Mouse (Mus musculus) forebrain, postnatal 0 days (tissue): ENCODE measurements around the gene Cnnm4. TPM values are rescaled to one million over a fixed set of nuclear protein-coding genes. Genes with fewer than 3 reads are reported as not detected.

Experiments used
- ATAC-seq: fragments of 200-750 bp; cut with Nextera tagmentation; 2 replicates; pipeline ENCODE4 v1.8.0; 2017; ENCODE audit warnings: mild to moderate bottlenecking, moderate library complexity
- DNase-seq: peaks from one replicate; pipeline ENCODE4 v3.0.0-alpha.2; 2015
- H3K27ac ChIP-seq: fragments of 300-500 bp; sonication (generic); 2 replicates; pipeline ENCODE4 v1.5.1; 2014; ENCODE audit warnings: low read depth, mild to moderate bottlenecking, antibody characterized with exemption, low read length, moderate library complexity, mixed read lengths
- H3K27me3 ChIP-seq: fragments of 300-500 bp; sonication (generic); 2 replicates; pipeline ENCODE4 v1.6.1; 2014; ENCODE audit warnings: mild to moderate bottlenecking, low read length, mixed read lengths; ENCODE audit not compliant: insufficient read depth
- H3K36me3 ChIP-seq: fragments of 300-500 bp; sonication (generic); 2 replicates; pipeline ENCODE4 v1.6.1; 2014; ENCODE audit warnings: mild to moderate bottlenecking, moderate library complexity; ENCODE audit not compliant: insufficient read depth
- H3K4me1 ChIP-seq: fragments of 300-500 bp; sonication (generic); 2 replicates; pipeline ENCODE4 v1.6.1; 2014; ENCODE audit warnings: antibody characterized with exemption; ENCODE audit not compliant: insufficient read depth
- H3K4me2 ChIP-seq: fragments of 300-500 bp; sonication (generic); 2 replicates; pipeline ENCODE4 v1.6.1; 2014; ENCODE audit warnings: low read depth, mild to moderate bottlenecking, moderate library complexity
- H3K4me3 ChIP-seq: fragments of 300-500 bp; sonication (generic); 2 replicates; pipeline ENCODE4 v1.5.1; 2014; ENCODE audit warnings: low read depth, low read length, mixed read lengths
- H3K9ac ChIP-seq: fragments of 300-500 bp; sonication (generic); 2 replicates; pipeline ENCODE4 v1.6.1; 2014; ENCODE audit warnings: mild to moderate bottlenecking
- H3K9me3 ChIP-seq: fragments of 300-500 bp; sonication (generic); 2 replicates; pipeline ENCODE4 v1.6.1; 2016; ENCODE audit warnings: low read length
- CTCF ChIP-seq: sonication (generic); IDR thresholded peaks from 2 replicates; pipeline ENCODE4 v1.5.1; 2016; ENCODE audit warnings: antibody characterized with exemption, control low read depth, low read depth
- WGBS: fragments of 180-500 bp; shearing (Covaris S2); extraction: QIAGEN DNeasy Blood & Tissue Kit; methylation state at CpG from one replicate; pipeline ENCODE4 v1.1.7; 2014; 5-methylcytosine and 5-hydroxymethylcytosine counted together
- polyA plus RNA-seq: library from polyadenylated mRNA; unstranded; fragments of >200 nt; fragmentation: Nextera tagmentation; extraction: Ambion mirVana; gene quantifications from 2 replicates; pipeline ENCODE4 v1.2.1, GENCODE M21; 2015
- total RNA-seq: library from RNA; depleted of rRNA; stranded (reverse); fragments of >200 nt; gene quantifications from 2 replicates; pipeline ENCODE4 v1.2.3, GENCODE M21; 2014

Gene Cnnm4
- total and polyA plus RNA-seq, 2 experiments from 2014 or later, result 9.4 to 14.6 TPM

DNA sequence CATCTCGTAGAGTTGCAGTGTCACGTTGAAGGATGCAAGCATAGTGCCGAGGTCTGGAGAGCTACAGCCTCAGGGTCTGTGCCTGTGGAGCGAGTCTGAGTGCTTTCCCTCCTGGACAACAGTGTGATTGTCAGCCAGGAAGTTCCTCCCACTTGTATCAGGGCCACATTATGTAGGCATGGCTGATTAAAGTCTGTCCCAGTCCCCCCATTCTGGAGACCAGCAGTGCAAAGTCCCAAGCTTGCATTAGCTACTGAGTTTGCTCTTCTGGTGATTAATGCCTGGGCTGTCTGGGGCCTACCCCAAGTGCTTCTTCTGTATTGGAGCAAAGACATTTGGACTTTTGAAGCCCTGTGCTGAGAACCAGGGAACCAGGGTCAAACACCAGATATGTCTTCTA lies 12.4 kb downstream of the Cnnm4 start:
- Histone ChIP-seq H3K27ac (no peak overlapping the region), H3K4me2 (no peak overlapping the region), H3K36me3 (no peaks in the 10 kb centered on the region), H3K27me3 (no peaks in the 10 kb centered on the region), H3K4me3 (no peak overlapping the region), H3K9ac (no peak overlapping the region), H3K4me1 (no peaks in the 10 kb centered on the region), H3K9me3 (no peaks in the 10 kb centered on the region)
- WGBS, result 55% methylated on average over 4 of the region's 4 CpGs
- TF ChIP-seq CTCF, result no peak
- ATAC-seq (no peak), DNase-seq (no peak)

DNA sequence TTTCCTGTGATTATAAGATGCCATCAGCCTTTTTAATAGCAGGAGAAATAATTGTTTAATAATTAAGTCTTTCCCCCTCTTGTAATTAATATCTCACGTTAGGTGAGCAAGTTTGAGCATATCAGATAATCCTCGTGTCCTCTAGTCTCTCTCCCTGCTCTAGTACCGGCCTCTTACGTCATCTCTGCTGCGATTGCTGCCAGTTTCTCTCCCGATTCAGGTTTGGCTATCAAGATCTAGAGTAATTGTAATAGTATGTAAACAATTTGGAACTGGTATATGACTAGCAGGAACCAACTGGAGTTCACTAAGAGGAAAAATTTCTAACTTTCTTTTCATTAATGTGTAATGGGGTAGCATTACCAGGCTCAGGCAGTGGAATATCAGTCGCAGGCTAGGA lies 13.7 kb downstream of the Cnnm4 start:
- H3K36me3 ChIP-seq, result no peaks in the 10 kb centered on the region
- no peaks in the 10 kb centered on the region for H3K4me1 ChIP-seq
- no peaks in the 10 kb centered on the region for H3K9me3 ChIP-seq
- H3K4me2 ChIP-seq, result no peak overlapping the region
- H3K27me3 ChIP-seq, result no peaks in the 10 kb centered on the region
- TF ChIP-seq CTCF, result no peak
- ATAC-seq (no peak), DNase-seq (no peak)
- H3K9ac ChIP-seq, result no peak overlapping the region
- no peak overlapping the region for H3K4me3 ChIP-seq
- 81% methylated on average over 7 of the region's 7 CpGs for WGBS
- no peak overlapping the region for H3K27ac ChIP-seq

DNA sequence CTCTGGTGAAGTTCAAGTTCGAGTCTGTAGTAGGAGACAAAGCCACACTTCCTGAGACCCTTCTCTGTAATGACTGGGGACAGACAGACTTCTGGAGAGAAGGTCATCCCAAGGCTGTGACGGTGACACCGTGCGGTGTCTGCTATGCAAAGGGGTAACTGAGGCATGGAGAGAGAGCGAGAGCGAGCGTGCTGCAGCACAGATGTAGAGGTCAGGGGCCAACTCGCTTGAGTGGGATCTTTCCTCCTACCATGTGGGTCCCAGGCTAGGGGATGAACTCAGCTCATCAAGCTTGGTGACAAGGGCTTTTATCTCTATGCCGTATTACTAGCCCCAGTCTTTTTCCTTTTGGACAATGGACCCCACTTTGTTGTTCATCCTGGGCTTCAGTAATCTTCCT lies 15.7 kb downstream of the Cnnm4 start:
- Histone ChIP-seq H3K27me3 (no peaks in the 10 kb centered on the region), H3K9ac (no peak overlapping the region), H3K9me3 (no peaks in the 10 kb centered on the region), H3K36me3 (no peaks in the 10 kb centered on the region), H3K4me2 (no peak overlapping the region), H3K4me3 (no peak overlapping the region), H3K4me1 (no peaks in the 10 kb centered on the region), H3K27ac (no peak overlapping the region)
- DNase-seq, result no peak
- no peak for TF ChIP-seq CTCF
- WGBS, result 86% methylated on average over 9 of the region's 9 CpGs
- no peak for ATAC-seq

DNA sequence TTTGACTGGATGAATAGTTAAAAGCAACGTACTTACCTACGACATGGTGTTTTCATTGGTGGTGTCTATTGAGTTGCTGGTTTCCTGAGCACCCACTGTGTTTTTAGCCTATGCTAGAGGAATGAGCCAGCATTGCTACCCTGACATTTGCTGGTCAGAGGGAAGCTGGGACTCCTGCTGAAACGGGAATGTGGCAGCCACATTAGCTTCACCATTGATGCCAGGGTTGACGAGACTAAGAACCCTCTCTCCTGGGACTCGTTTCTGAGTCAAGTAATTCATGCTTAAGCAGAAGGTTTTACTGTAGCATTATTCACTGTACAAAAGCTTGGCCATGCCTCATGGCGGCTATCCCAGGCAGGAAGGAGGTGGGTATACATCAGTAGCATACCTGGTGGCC lies 18.2 kb downstream of the Cnnm4 start:
- Histone ChIP-seq H3K4me2 (no peak overlapping the region), H3K27me3 (no peaks in the 10 kb centered on the region), H3K4me1 (no peaks in the 10 kb centered on the region), H3K27ac (no peak overlapping the region), H3K36me3 (no peaks in the 10 kb centered on the region), H3K4me3 (no peak overlapping the region), H3K9ac (no peak overlapping the region), H3K9me3 (no peaks in the 10 kb centered on the region)
- no peak for TF ChIP-seq CTCF
- 57% methylated on average over 6 of the region's 6 CpGs for WGBS
- ATAC-seq (no peak), DNase-seq (no peak)

DNA sequence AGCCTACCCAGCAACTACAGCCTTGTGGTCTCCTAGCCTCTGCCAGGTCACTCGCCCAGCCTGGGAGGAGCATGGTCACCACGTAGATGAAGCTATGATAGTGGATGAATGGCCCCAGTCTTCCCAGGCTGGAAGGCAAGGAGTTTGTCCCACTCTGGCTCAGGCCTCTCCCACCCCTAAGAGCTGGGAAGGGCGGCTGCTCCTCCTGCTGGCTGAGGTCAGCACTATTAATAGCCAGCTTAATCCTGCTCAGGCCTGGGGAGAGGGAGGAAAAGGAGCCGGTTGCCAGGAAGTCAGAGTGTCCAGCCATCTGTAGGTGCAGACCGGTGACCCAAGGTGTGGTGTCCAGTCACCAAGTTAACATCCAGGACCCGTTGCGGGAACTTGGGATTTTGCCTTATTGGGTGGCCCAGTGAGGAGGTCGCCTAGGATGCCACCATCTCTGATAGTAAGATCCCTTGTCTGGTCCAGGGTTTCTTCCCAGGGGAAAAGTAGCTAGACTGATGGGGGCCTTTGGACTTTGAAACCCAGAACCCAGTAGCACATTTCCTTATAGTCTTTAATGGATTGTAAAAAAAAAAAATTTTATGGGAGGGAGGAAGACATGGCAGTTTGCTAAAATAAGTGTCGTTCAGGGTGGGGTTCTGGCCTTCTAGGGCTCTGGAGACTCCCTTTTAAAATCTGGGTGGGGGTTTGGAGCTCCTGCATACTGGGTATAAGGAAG lies 21.2 kb downstream of the Cnnm4 start:
- Histone ChIP-seq H3K36me3 (no peaks in the 10 kb centered on the region), H3K4me1 (no peaks in the 10 kb centered on the region), H3K9ac (no peak overlapping the region), H3K4me3 (no peak overlapping the region), H3K9me3 (no peaks in the 10 kb centered on the region), H3K27ac (no peak overlapping the region), H3K4me2 (no peak overlapping the region), H3K27me3 (no peaks in the 10 kb centered on the region)
- WGBS, result 48% methylated on average over 9 of the region's 9 CpGs
- ATAC-seq (peak; percentile 66), DNase-seq (no peak)
- peak; percentile 57 for TF ChIP-seq CTCF

DNA sequence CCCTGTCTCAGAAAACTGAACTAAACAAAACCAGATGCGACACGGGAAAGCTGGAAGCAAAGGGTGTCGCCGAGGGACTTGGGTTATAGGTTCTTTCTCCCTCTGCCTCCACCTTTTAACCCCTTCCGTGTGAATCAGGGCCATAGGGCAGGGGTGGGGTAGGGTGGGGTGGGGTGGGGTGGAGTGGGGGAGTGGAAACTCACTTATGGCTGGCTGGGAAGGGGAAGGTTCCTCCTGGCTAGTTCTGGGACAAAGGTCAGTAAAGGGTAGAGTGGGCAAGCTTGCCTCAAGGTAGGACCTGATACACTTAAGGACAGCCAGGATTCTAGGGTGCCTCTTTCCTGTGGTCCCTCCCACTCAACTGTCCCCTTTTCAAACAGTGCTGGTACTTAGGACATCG lies 21.9 kb downstream of the Cnnm4 start:
- H3K9ac ChIP-seq, result no peak overlapping the region
- no peaks in the 10 kb centered on the region for H3K27me3 ChIP-seq
- no peaks in the 10 kb centered on the region for H3K9me3 ChIP-seq
- no peak for TF ChIP-seq CTCF
- 88% methylated on average over 6 of the region's 6 CpGs for WGBS
- no peak overlapping the region for H3K27ac ChIP-seq
- DNase-seq (no peak), ATAC-seq (no peak)
- no peak overlapping the region for H3K4me2 ChIP-seq
- no peaks in the 10 kb centered on the region for H3K4me1 ChIP-seq
- H3K36me3 ChIP-seq, result peaks cover 3% of the 10 kb centered on the region; the same call in 1 of the 2 replicates
- H3K4me3 ChIP-seq, result no peak overlapping the region

DNA sequence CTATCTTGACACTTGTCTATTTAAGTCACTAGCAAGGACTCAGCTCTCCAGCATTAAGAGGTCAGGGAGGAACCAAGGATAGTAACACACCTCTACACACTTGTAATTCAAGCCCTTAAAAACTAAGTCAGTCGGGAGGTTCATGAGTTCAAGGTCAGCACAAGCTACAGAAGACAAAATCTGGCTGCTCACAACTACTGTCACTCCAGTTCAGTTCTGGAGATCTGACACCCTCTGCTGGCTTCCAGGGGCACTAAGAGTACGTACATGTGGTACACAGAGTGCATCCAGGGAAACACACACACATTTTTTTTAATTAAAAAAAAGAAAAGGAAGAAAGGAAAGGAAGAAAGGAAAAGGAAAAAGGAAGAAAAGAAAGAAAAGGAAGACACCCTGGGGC lies 25.3 kb downstream of the Cnnm4 start:
- TF ChIP-seq CTCF, result peak; percentile 67
- WGBS, result 56% methylated on average over 2 of the region's 2 CpGs
- no peak overlapping the region for H3K4me3 ChIP-seq
- DNase-seq (no peak), ATAC-seq (peak; percentile 74)
- peaks cover 25% of the 10 kb centered on the region; the same call in 1 of the 2 replicates for H3K36me3 ChIP-seq
- no peak overlapping the region for H3K9ac ChIP-seq
- H3K27me3 ChIP-seq, result no peaks in the 10 kb centered on the region
- H3K27ac ChIP-seq, result no peak overlapping the region
- no peaks in the 10 kb centered on the region for H3K9me3 ChIP-seq
- H3K4me2 ChIP-seq, result no peak overlapping the region
- H3K4me1 ChIP-seq, result no peaks in the 10 kb centered on the region
